Mouse (Mus musculus) liver, embryonic 14.5 days (tissue): ENCODE data around the gene Ccdc87.

ENCODE experiments used
- CTCF ChIP-seq: IDR thresholded peaks from 2 replicates; pipeline ENCODE4 v1.5.1; 2016; ENCODE audit warnings: antibody characterized with exemption, low read depth, control low read depth
- EP300 ChIP-seq: IDR thresholded peaks from 2 replicates; pipeline ENCODE4 v1.6.1; 2016; ENCODE audit warnings: antibody characterized with exemption, low read depth

DNA sequence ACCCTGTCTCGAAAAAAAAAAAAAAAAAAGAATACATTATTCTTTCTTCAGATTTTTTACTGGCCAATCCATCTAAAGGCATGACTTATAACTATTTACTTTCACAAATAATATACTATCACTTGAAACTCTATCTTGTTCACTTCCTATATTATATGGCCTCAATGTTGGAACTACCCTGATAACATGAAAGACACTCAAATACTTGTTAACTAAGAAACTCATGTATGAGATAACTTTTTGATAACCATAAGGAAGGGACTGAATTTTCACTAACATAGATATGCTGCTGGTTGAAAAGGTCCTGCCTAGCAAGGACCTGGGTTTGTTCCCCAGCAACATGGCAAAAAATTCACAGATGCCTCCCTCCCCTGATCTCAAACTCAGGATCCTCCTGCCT is 43.2 kb upstream of the Ccdc87 start:
- TF ChIP-seq CTCF (no peak), EP300 (no peak)
